Mouse (Mus musculus) limb, embryonic 15.5 days (tissue): ENCODE results near the gene Efnb3. TPM values are rescaled to one million over a fixed set of nuclear protein-coding genes. Genes with fewer than 3 reads are reported as not detected.
A peak's percentile ranks its signal among the peaks of the same experiment; 100 is the strongest.

Experiments
- ATAC-seq: fragments of 200-750 bp; cut with Nextera tagmentation; 2 replicates; pipeline ENCODE4 v1.8.0; 2017; ENCODE audit warnings: low read depth, moderate TSS enrichment; ENCODE audit not compliant: insufficient number of reproducible peaks, low FRiP score, low TSS enrichment
- H3K27ac ChIP-seq: fragments of 300-500 bp; sonication (generic); 2 replicates; pipeline ENCODE4 v1.5.1; 2015; ENCODE audit warnings: moderate library complexity, mild to moderate bottlenecking, inconsistent platforms
- H3K27me3 ChIP-seq: fragments of 300-500 bp; sonication (generic); 2 replicates; pipeline ENCODE4 v1.6.1; 2015; ENCODE audit warnings: inconsistent platforms
- H3K36me3 ChIP-seq: fragments of 300-500 bp; sonication (generic); 2 replicates; pipeline ENCODE4 v1.6.1; 2015; ENCODE audit warnings: inconsistent platforms
- H3K4me1 ChIP-seq: fragments of 300-500 bp; sonication (generic); 2 replicates; pipeline ENCODE4 v1.6.1; 2015; ENCODE audit warnings: inconsistent platforms
- H3K4me2 ChIP-seq: fragments of 300-500 bp; sonication (generic); 2 replicates; pipeline ENCODE4 v1.6.1; 2015; ENCODE audit warnings: mild to moderate bottlenecking, inconsistent platforms
- H3K4me3 ChIP-seq: fragments of 300-500 bp; sonication (generic); 2 replicates; pipeline ENCODE4 v1.5.1; 2015; ENCODE audit warnings: mild to moderate bottlenecking, inconsistent platforms
- H3K9ac ChIP-seq: fragments of 300-500 bp; sonication (generic); 2 replicates; pipeline ENCODE4 v1.6.1; 2015; ENCODE audit warnings: inconsistent platforms
- H3K9me3 ChIP-seq: fragments of 300-500 bp; sonication (generic); 2 replicates; pipeline ENCODE4 v1.6.1; 2016; ENCODE audit warnings: inconsistent platforms
- WGBS: fragments of 180-500 bp; shearing (Covaris S2); methylation state at CpG from one replicate; pipeline ENCODE4 v1.1.7; 2015; 5-methylcytosine and 5-hydroxymethylcytosine counted together
- microRNA-seq: library from miRNA; unstranded; fragments of <30 nt; microRNA quantifications from one replicate; pipeline ENCODE4, GENCODE M21; 2016
- polyA plus RNA-seq: library from polyadenylated mRNA; unstranded; fragments of >200 nt; fragmentation: Nextera tagmentation; extraction: Ambion mirVana; gene quantifications from 2 replicates; pipeline ENCODE4 v1.2.1, GENCODE M21; 2015

Gene Efnb3
- polyA plus RNA-seq, 1 experiment from 2014 or later: 33.2 TPM

GRCm38 (mm10) chr11:69525661-69526060 lies 34.3 kb downstream of the Efnb3 start:
- peaks cover 10% of the 10 kb centered on the region for H3K4me1 ChIP-seq
- WGBS: 82% methylated on average over 9 of the region's 9 CpGs
- H3K9me3 ChIP-seq: no peaks in the 10 kb centered on the region
- no peaks in the 10 kb centered on the region for H3K36me3 ChIP-seq
- H3K4me2 ChIP-seq: no peak overlapping the region
- no peak overlapping the region for H3K9ac ChIP-seq
- no peak for ATAC-seq
- H3K4me3 ChIP-seq: no peak overlapping the region
- H3K27me3 ChIP-seq: no peaks in the 10 kb centered on the region
- H3K27ac ChIP-seq: no peak overlapping the region

DNA sequence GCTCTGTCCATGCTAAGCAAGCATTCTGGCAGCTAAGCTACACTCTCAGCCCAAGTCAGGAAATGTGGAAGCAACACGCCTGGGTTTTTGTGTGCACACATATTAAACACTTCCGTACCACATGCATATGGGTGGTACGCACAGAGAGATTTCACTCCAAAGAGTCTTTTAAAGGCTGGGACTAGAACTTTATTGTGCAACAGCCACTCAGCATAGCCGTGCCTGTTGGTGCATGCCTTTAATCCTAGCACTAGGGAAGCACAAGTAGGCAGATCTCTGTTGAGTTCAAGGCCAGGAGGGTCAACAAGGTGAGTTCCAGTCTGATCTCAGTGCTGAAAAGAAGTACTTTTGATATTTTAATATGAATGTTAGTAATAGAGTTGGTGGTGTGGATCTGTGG lies 36.4 kb downstream of the Efnb3 start:
- Histone ChIP-seq H3K9ac (no peak overlapping the region), H3K27me3 (no peaks in the 10 kb centered on the region), H3K36me3 (no peaks in the 10 kb centered on the region), H3K9me3 (no peaks in the 10 kb centered on the region), H3K4me2 (no peak overlapping the region), H3K27ac (no peak overlapping the region), H3K4me3 (no peak overlapping the region), H3K4me1 (peaks cover 15% of the 10 kb centered on the region)
- WGBS: 68% methylated on average over 4 of the region's 4 CpGs
- ATAC-seq: no peak

- 72% methylated on average over 9 of the region's 9 CpGs for WGBS
- no peak overlapping the region for H3K4me3 ChIP-seq
- ATAC-seq: no peak; the same call in 1 of the 2 replicates
These were observed 38.4 kb downstream of the Efnb3 start for GRCm38 (mm10) chr11:69521526-69522149.

GRCm38 (mm10) chr11:69519976-69520375 lies 40.0 kb downstream of the Efnb3 start:
- 70% methylated on average over 4 of the region's 4 CpGs for WGBS
- H3K9ac ChIP-seq: no peak overlapping the region
- no peak for ATAC-seq

More at GRCm38 (mm10) chr11:69521526-69522149, 38.4 kb downstream of the Efnb3 start:
- Histone ChIP-seq H3K9ac (no peak overlapping the region), H3K4me2 (no peak overlapping the region), H3K27me3 (no peaks in the 10 kb centered on the region), H3K27ac (no peak overlapping the region; the same call in 1 of the 2 replicates), H3K36me3 (no peaks in the 10 kb centered on the region), H3K4me1 (peaks cover 17% of the 10 kb centered on the region), H3K9me3 (no peaks in the 10 kb centered on the region)

GRCm38 (mm10) chr11:69516661-69517060 lies 43.3 kb downstream of the Efnb3 start:
- Histone ChIP-seq H3K4me3 (0 out of 2 replicates have a peak overlapping the region, but pooled peaks have one; percentile 12), H3K9ac (no peak overlapping the region), H3K27ac (peak overlapping the region; percentile 82), H3K36me3 (no peaks in the 10 kb centered on the region), H3K27me3 (no peaks in the 10 kb centered on the region), H3K4me2 (peak overlapping the region; percentile 30), H3K9me3 (no peaks in the 10 kb centered on the region), H3K4me1 (peaks cover 30% of the 10 kb centered on the region)
- ATAC-seq: no peak
- WGBS: 46% methylated on average over 3 of the region's 3 CpGs

More at GRCm38 (mm10) chr11:69519976-69520375, 40.0 kb downstream of the Efnb3 start:
- Histone ChIP-seq H3K9me3 (no peaks in the 10 kb centered on the region), H3K4me2 (no peak overlapping the region), H3K4me3 (no peak overlapping the region), H3K27me3 (no peaks in the 10 kb centered on the region), H3K27ac (peak overlapping the region; percentile 18; the same call in 1 of the 2 replicates), H3K4me1 (peaks cover 29% of the 10 kb centered on the region), H3K36me3 (no peaks in the 10 kb centered on the region)

DNA sequence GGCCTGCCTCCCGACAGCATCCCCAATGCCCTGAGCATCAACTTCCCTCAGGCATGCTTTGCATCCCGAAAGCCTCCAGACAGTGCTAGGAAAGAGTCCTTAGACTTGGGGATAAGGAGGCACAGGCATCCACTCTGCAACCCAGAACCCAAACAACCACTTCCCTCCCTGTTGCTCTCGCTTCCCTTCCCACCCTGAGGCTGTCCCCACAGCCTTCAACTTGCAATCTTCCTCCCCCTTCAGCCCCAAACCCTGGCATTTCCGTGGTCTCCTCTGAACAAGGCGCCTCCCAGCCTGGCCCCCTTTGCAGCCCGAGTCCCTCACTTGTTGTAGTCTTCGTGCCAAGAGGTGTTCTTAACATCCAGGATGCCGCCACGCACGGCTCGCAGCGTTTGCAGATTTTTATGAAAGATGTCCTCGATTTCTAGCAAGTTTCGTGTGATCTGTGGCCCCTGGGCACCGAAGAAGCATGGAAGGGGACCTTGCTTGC lies 43.8 kb downstream of the Efnb3 start:
- Histone ChIP-seq H3K27ac (peak overlapping the region; percentile 82), H3K36me3 (no peaks in the 10 kb centered on the region), H3K9ac (no peak overlapping the region)

GRCm38 (mm10) chr11:69513840-69514239 lies 46.2 kb downstream of the Efnb3 start:
- 10% methylated on average over 6 of the region's 6 CpGs for WGBS
- H3K4me2 ChIP-seq: no peak overlapping the region
- no peak for ATAC-seq
- no peak overlapping the region for H3K4me3 ChIP-seq
- H3K27me3 ChIP-seq: no peaks in the 10 kb centered on the region
- no peak overlapping the region for H3K27ac ChIP-seq
- H3K9ac ChIP-seq: no peak overlapping the region
- H3K4me1 ChIP-seq: peaks cover 34% of the 10 kb centered on the region
- H3K36me3 ChIP-seq: no peaks in the 10 kb centered on the region
- no peaks in the 10 kb centered on the region for H3K9me3 ChIP-seq

More for the DNA sequence above, 43.8 kb downstream of the Efnb3 start:
- WGBS: 42% methylated on average over 15 of the region's 15 CpGs
- H3K4me1 ChIP-seq: peaks cover 35% of the 10 kb centered on the region
- peak overlapping the region; percentile 30 for H3K4me2 ChIP-seq
- no peaks in the 10 kb centered on the region for H3K27me3 ChIP-seq
- H3K9me3 ChIP-seq: no peaks in the 10 kb centered on the region
- ATAC-seq: no peak
- peak overlapping the region; percentile 12; the same call in 1 of the 2 replicates for H3K4me3 ChIP-seq

GRCm38 (mm10) chr11:69510796-69511496 lies 49.1 kb downstream of the Efnb3 start:
- Histone ChIP-seq H3K4me3 (no peak overlapping the region), H3K4me2 (no peak overlapping the region), H3K4me1 (peaks cover 17% of the 10 kb centered on the region), H3K27me3 (no peaks in the 10 kb centered on the region), H3K9me3 (no peaks in the 10 kb centered on the region), H3K9ac (no peak overlapping the region), H3K36me3 (no peaks in the 10 kb centered on the region), H3K27ac (peak overlapping the region; percentile 43; the same call in 1 of the 2 replicates)
- WGBS: 18% methylated on average over 7 of the region's 7 CpGs
- ATAC-seq: no peak

Small RNA genes lying within 50 kb of the gene (microRNA-seq; reads per million reads assigned to microRNA genes)
- gene Gm27493: not detected

Other genes starting within 250 kb of the Efnb3 start
- 18.8 and 20.6 TPM in 2 replicates for gene Cntrob, start 236.4 kb downstream of the Efnb3 start, polyA plus RNA-seq
- 144 and 145 TPM in 2 replicates for gene Trappc1, start 236.2 kb downstream of the Efnb3 start, polyA plus RNA-seq
- gene Kcnab3, start 233.9 kb downstream of the Efnb3 start, polyA plus RNA-seq: 2.2 and 2.3 TPM in 2 replicates
- 15.6 and 17.2 TPM in 2 replicates for gene Rnf227, start 219.7 kb downstream of the Efnb3 start, polyA plus RNA-seq
- gene Chd3, start 190.8 kb downstream of the Efnb3 start, polyA plus RNA-seq: 77.4 and 89.3 TPM in 2 replicates
- gene Naa38, start 164.7 kb downstream of the Efnb3 start, polyA plus RNA-seq: 143 and 144 TPM in 2 replicates
- gene Cyb5d1, start 164.6 kb downstream of the Efnb3 start, polyA plus RNA-seq: 30.2 and 36.6 TPM in 2 replicates
- gene Tmem88, start 162.0 kb downstream of the Efnb3 start, polyA plus RNA-seq: 18.8 and 20.4 TPM in 2 replicates
- 30.8 and 32.0 TPM in 2 replicates for gene Kdm6b, start 146.5 kb downstream of the Efnb3 start, polyA plus RNA-seq
- gene Dnah2, start 11.1 kb downstream of the Efnb3 start, polyA plus RNA-seq: 2.0 and 3.0 TPM in 2 replicates
- 23.6 and 24.8 TPM in 2 replicates for gene Wrap53, start 20.1 kb upstream of the Efnb3 start, polyA plus RNA-seq
- 132 and 134 TPM in 2 replicates for gene Trp53, start 20.2 kb upstream of the Efnb3 start, polyA plus RNA-seq
- 8.2 and 10.5 TPM in 2 replicates for gene Atp1b2, start 45.7 kb upstream of the Efnb3 start, polyA plus RNA-seq
- not detected in 2 replicates for gene Shbg, start 57.7 kb upstream of the Efnb3 start, polyA plus RNA-seq
- 15.7 and 16.2 TPM in 2 replicates for gene Sat2, start 61.8 kb upstream of the Efnb3 start, polyA plus RNA-seq
- 26.8 and 27.1 TPM in 2 replicates for gene Fxr2, start 72.8 kb upstream of the Efnb3 start, polyA plus RNA-seq
- 3.2 and 4.8 TPM in 2 replicates for gene Sox15, start 95.1 kb upstream of the Efnb3 start, polyA plus RNA-seq
- 58.9 and 63.9 TPM in 2 replicates for gene Mpdu1, start 102.4 kb upstream of the Efnb3 start, polyA plus RNA-seq
- 18.2 and 24.1 TPM in 2 replicates for gene Cd68, start 105.9 kb upstream of the Efnb3 start, polyA plus RNA-seq
- 443 and 469 TPM in 2 replicates for gene Eif4a1, start 112.2 kb upstream of the Efnb3 start, polyA plus RNA-seq
- 87.5 and 87.9 TPM in 2 replicates for gene Senp3, start 121.9 kb upstream of the Efnb3 start, polyA plus RNA-seq
- gene Tnfsf13, start 125.6 kb upstream of the Efnb3 start, polyA plus RNA-seq: 0.73 and 0.87 TPM in 2 replicates
- 10.8 and 12.9 TPM in 2 replicates for gene Tnfsf12, start 135.6 kb upstream of the Efnb3 start, polyA plus RNA-seq
- 4.8 and 5.7 TPM in 2 replicates for gene Tnfsfm13, start 135.9 kb upstream of the Efnb3 start, polyA plus RNA-seq
- 20.0 and 20.9 TPM in 2 replicates for gene Polr2a, start 198.4 kb upstream of the Efnb3 start, polyA plus RNA-seq
- 0.09 and 0.15 TPM in 2 replicates for gene Slc35g3, start 201.8 kb upstream of the Efnb3 start, polyA plus RNA-seq
- gene Zbtb4, start 205.7 kb upstream of the Efnb3 start, polyA plus RNA-seq: 5.1 and 5.4 TPM in 2 replicates
- 18.6 and 30.0 TPM in 2 replicates for gene Chrnb1, start 235.7 kb upstream of the Efnb3 start, polyA plus RNA-seq
- 3.4 and 3.9 TPM in 2 replicates for gene Fgf11, start 241.7 kb upstream of the Efnb3 start, polyA plus RNA-seq
- gene Tmem102, start 245.4 kb upstream of the Efnb3 start, polyA plus RNA-seq: 8.1 and 8.9 TPM in 2 replicates